Mouse (Mus musculus) lung, postnatal 36 days (tissue): ENCODE measurements around the gene Fzd4.

Experiments
- DNase-seq: peaks from one replicate; pipeline ENCODE4 v3.0.0; 2022; ENCODE audit warnings: mixed read lengths

Fzd4 gene

DNA sequence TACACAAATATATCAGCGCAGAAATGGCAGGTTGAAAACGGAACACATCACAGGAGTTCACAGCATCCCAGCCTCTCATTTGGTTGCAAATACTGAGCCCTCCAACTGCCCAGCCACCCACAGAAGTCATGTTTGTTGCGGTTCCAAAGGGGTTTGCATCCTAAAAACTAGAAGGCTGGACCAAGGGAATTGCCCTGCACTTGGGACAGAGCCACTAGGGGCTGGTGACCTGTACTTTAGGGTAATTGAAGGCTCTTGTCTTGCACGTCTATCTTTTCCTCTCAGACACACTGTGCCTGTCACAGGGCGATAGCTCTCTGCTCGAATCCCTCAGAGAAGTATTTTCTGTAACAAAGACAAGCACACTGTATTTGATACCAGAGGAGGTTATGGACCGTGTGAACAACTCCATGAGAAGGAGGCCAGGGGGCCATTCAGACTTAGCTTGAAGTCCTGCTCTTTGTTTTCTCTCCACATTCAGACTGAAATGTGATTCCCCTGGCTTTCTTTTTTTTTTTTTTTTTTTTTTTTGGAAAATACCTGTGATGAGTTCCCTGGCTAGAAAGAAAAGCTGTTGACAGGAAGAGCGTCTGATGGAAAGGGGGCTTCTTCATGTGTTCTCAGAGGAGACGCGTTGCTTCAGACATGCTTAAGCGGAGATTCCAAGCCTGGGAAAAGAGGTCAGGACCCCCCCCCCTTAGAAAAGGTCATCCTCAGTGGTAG lies 2.9 kb upstream of the Fzd4 start:
- no peak for DNase-seq

DNA sequence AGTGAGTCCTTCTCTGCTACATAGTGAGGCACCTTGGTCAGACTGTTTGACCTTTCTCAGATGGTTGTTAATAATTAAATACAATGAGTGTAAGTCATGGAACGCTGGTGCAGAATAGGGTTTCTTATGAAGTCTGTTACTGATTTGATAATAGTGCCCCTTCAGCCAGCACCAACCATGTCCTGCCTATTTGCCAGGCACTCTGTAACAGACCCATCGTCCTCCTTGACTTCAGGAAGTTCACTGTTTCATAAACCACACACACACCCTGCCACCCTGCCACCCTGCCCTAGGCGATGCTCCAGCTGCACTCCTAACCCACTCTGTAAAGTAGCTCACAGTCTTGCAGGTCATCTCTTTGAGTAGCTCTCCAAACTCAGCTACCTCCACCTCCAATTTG lies 2.2 kb upstream of the Fzd4 start:
- no peak for DNase-seq

DNA sequence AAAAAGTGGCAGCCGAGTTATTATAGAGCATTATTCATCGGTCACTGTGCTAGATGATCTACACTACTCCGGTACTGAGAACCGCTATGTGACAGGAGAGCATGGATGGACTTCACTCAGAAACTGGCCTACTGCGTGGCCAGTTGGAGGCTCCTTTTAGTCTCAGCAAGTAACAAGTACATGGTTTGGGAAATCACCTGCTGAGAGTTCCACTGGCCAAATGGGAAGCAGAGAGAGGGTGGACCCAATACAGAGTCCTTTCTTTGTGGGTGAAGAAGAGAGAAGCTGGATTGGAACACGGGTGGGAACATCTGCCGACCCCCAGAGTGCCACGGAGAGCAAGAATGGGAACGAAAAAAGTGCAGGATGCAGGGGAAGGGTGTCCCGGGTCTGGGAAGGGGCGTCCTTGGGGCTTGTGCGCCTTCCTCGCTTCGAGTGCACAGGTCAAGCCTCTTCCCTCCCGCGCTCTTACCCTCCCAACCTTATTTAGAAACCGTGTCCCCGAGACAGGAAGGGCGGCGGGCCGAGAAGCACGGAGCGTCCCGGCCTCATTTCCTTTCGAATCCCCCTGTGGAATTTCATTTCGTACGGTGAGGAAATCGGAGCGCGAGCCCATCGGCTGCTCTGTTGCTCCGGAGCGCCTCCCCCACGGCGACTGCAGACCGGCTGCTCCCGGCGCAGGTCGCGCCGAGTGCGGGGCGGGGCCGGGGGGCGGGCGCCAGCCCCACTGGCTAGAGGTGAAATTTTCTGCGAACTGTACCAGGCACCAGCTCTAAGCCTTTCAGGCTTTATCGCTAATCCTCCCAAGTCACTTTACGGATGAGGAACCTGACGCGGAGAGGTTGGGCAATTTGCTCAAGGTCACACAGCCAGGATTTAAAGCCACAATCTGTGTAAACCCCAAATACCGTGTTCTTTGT lies 842 bp upstream of the Fzd4 start:
- peak; percentile 91 for DNase-seq

- peak; percentile 70 for DNase-seq
Observed at GRCm38 (mm10) chr7:89404734-89405440, 732 bp downstream of the Fzd4 start.

- DNase-seq, result no peak
Observed at GRCm38 (mm10) chr7:89406011-89406410, 1.9 kb downstream of the Fzd4 start.

- no peak for DNase-seq
Observed at GRCm38 (mm10) chr7:89407006-89407940, 3.1 kb downstream of the Fzd4 start.

DNA sequence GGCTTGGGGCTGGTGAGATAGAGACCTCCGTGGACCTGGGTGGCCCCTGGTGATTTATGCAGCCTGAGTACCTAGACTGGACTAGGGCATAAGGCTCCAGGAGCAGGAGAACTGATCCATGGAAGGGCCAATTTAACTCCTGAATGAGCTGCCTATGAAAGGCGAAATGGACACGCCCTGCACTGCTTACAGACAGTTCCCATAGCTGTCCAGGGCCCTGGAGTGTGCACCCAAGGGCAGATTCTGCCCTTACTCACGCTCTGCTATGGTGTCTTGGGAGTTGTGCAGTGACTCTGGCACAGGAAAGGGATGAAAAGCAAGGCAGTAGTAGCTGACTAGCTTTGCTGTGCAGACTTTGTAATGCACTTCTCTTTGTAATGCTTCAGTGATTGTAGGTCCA lies 6.1 kb downstream of the Fzd4 start:
- no peak for DNase-seq

- DNase-seq, result peak; percentile 64
Observed at GRCm38 (mm10) chr7:89411346-89411745, 7.2 kb downstream of the Fzd4 start.

GRCm38 (mm10) chr7:89412094-89412493 lies 7.9 kb downstream of the Fzd4 start:
- DNase-seq, result no peak

- DNase-seq, result peak; percentile 70
Observed at GRCm38 (mm10) chr7:89416027-89416426, 11.9 kb downstream of the Fzd4 start.

- no peak for DNase-seq
Observed at GRCm38 (mm10) chr7:89417707-89418106, 13.6 kb downstream of the Fzd4 start.

DNA sequence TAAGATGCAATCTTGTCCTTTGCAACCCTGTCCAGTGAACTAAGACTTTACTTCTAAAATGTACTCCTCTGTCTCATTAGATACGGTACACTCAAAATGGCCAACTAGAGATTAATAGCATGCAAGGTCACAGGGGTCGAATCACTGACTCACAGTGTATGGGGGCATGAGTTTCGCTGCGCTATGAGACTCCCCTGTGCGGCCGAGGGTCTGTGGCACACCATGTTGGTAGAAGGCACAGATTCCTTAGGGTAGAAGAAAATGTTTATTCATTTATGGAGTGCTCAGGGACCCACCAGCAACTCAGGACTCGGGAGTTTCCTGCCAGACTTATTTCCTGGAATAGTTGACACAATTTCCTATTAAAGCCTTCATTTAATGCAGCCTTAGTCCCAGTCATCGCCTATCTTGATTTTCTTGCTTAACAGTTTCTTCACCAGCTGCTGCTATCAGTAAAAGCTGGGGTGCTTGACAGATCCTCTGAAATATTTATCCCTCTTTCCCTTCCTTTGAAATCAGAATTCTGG lies 14.0 kb downstream of the Fzd4 start:
- no peak for DNase-seq

GRCm38 (mm10) chr7:89418917-89419679 lies 14.9 kb downstream of the Fzd4 start:
- DNase-seq, result no peak

DNA sequence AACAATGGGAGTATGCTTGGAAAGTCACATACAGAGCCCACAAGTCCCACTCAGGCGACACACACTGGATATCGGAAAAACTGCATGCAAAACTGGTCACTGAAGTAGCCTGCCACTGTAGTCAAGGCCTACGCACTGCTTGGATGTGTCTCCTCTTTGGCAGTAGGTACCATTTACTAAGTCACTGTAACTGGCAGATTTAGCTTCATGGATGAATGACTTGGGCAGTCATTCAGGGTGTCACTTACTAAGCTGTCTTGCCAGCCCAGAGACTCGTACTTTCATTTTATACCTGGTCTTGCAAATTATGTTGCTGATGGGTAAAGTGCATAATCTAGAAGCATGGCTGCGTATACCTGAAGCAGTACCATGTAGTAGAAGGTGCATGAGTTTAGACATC lies 17.1 kb downstream of the Fzd4 start:
- DNase-seq, result no peak

- DNase-seq, result no peak
Observed at GRCm38 (mm10) chr7:89422650-89423049, 18.5 kb downstream of the Fzd4 start.

DNA sequence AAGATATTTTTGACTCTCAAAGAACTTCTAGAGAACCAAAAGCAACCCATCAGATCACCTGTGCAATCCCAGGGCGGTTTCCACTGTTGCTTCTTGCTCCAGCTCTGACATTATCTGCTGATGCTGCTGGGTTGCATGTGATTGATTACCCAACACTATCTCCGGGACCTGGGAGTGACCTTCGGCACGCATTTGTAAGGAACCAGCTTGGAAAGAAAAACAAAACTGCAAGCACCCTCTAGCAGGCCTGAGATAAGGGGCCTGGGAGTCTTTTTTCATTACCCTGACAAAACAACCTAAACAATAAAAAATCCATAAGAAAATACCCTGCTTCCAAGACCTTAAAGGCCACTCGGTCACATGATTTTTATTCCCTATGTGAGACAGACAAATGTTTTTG lies 19.0 kb downstream of the Fzd4 start:
- DNase-seq, result no peak

DNA sequence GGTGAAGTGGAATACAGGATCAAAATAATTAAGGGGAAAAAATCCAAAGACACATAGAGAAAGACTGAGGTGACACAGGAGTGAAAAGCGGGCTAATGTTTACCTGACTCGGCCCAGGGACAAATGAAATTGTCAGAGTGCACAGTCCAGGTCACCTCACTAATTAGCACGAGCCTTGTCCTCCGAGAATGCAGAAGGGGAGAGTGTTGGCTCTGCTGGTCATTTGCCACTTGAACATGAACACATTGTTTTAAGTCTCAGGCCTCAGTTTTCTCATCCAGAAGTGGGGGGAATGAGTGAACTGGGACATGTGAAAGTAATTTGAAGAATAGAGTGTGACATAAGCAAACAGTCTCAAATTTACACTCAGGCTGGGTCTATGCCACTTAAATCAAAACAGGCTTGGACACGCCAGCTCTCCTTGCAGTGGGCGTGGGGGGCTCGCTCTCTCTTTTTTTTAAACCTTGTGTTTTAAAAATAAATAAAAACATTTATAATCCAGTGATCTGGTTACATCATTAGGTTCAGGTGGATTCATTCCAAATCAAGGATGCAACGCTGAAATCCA lies 19.6 kb downstream of the Fzd4 start:
- DNase-seq, result no peak

GRCm38 (mm10) chr7:89424659-89425058 lies 20.5 kb downstream of the Fzd4 start:
- DNase-seq, result no peak

DNA sequence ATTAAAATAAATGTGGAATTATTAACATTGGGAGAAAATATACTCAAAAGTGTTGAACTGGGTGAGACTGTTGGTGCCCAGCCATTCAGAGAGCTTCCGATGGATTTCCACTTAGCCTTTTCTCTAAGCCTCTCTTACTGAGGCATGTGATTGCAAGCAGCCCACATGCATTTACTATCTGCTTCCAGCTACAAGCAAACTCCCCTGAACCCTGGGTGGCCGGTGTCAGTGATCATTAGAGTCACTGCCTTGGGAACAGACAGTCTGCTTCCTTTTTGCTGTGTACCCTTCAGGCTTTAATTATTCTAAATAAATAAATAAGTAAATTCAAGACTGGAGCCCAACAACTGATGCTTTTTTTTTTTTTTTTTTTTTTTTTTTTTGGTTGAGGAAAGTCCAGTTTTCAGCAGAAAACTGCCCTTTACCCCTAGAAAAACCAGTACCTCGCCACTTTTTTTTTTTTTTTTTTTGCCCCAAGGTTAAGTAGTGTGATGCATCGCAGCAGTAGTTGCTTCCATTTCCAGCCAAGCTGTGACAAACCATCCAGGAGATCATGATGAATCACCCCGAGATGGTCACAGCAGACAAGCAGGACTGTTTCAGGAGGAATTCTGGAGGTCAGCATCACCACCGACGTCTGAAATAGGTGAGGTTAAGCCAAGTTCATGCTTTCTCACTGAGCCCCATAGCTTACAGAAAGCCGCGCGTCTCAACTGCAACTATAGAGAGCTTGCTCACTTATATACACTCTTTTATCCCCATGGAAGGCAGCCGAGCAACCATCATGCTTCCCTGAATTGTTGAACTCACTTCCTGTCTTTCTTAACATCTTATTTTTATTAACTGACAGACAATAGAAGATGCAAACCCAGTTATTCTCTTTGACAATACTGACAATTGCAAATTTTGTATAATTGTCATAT lies 21.9 kb downstream of the Fzd4 start:
- no peak for DNase-seq

DNA sequence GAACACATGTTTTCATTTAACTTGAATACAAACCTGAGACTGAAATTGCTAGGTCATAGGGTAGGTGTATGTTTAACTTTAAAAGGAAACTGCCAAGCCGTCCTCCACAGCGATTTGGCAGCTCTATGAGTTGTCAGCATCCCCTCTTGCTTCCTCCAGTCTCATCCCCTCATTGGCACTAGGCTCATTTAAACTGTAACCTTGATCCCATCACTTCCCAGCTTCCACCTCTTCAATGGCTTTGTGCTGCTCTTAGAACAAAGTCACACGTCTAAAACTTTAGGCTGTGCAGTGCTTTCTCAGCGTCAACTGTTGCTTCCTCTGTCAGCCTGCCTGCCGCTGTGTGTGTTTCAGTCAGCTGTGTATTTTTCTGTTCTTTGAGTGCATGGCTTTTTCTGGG lies 22.9 kb downstream of the Fzd4 start:
- DNase-seq, result no peak
